Mouse (Mus musculus) stomach, postnatal 0 days (tissue): ENCODE data around the gene Katnal1. TPM values are rescaled to one million over a fixed set of nuclear protein-coding genes. Genes with fewer than 3 reads are reported as not detected.

Experiments
- ATAC-seq: fragments of 200-750 bp; cut with Nextera tagmentation; 2 replicates; pipeline ENCODE4 v1.8.0; 2017; ENCODE audit not compliant: low FRiP score, low TSS enrichment
- DNase-seq: peaks from one replicate; pipeline ENCODE4 v3.0.0-alpha.2; 2016; ENCODE audit warnings: low spot score
- H3K27ac ChIP-seq: fragments of 300-500 bp; sonication (generic); replicated peaks from 2 replicates; pipeline ENCODE4 v1.5.1; 2014; ENCODE audit warnings: mild to moderate bottlenecking, control low read depth
- H3K27me3 ChIP-seq: fragments of 300-500 bp; sonication (generic); 2 replicates; pipeline ENCODE4 v1.6.1; 2014; ENCODE audit warnings: low read length; ENCODE audit not compliant: control insufficient read depth, insufficient read depth
- H3K36me3 ChIP-seq: fragments of 300-500 bp; sonication (generic); 2 replicates; pipeline ENCODE4 v1.6.1; 2014; ENCODE audit warnings: low read length, mixed read lengths; ENCODE audit not compliant: control insufficient read depth, insufficient read depth
- H3K4me1 ChIP-seq: fragments of 300-500 bp; sonication (generic); replicated peaks from 2 replicates; pipeline ENCODE4 v1.6.1; 2014; ENCODE audit warnings: antibody characterized with exemption; ENCODE audit not compliant: control insufficient read depth, insufficient read depth
- H3K4me2 ChIP-seq: fragments of 300-500 bp; sonication (generic); replicated peaks from 2 replicates; pipeline ENCODE4 v1.6.1; 2014; ENCODE audit warnings: low read depth, mild to moderate bottlenecking, control low read depth, moderate library complexity
- H3K4me3 ChIP-seq: fragments of 300-500 bp; sonication (generic); 2 replicates; pipeline ENCODE4 v1.5.1; 2014; ENCODE audit warnings: low read depth, low read length, control low read depth
- H3K9ac ChIP-seq: fragments of 300-500 bp; sonication (generic); 2 replicates; pipeline ENCODE4 v1.6.1; 2014; ENCODE audit warnings: mild to moderate bottlenecking, low read length, control low read depth, mixed read lengths
- H3K9me3 ChIP-seq: fragments of 300-500 bp; sonication (generic); 2 replicates; pipeline ENCODE4 v1.6.1; 2016; ENCODE audit warnings: low read length; ENCODE audit not compliant: control insufficient read depth
- CTCF ChIP-seq: IDR thresholded peaks from 2 replicates; pipeline ENCODE4 v1.5.1; 2016; ENCODE audit warnings: antibody characterized with exemption, low read depth, mild to moderate bottlenecking, moderate library complexity
- EP300 ChIP-seq: optimal IDR thresholded peaks from 2 replicates; pipeline ENCODE3; 2016; ENCODE audit warnings: antibody characterized with exemption
- WGBS: fragments of 180-500 bp; shearing (Covaris S2); extraction: QIAGEN DNeasy Blood & Tissue Kit; methylation state at CpG from one replicate; pipeline ENCODE4 v1.1.7; 2014; 5-methylcytosine and 5-hydroxymethylcytosine counted together
- polyA plus RNA-seq: library from polyadenylated mRNA; unstranded; fragments of >200 nt; fragmentation: Nextera tagmentation; extraction: Ambion mirVana; gene quantifications from 2 replicates; pipeline ENCODE4 v1.2.1, GENCODE M21; 2015

Gene Katnal1
- polyA plus RNA-seq, 1 experiment from 2014 or later: 4.1 TPM

DNA sequence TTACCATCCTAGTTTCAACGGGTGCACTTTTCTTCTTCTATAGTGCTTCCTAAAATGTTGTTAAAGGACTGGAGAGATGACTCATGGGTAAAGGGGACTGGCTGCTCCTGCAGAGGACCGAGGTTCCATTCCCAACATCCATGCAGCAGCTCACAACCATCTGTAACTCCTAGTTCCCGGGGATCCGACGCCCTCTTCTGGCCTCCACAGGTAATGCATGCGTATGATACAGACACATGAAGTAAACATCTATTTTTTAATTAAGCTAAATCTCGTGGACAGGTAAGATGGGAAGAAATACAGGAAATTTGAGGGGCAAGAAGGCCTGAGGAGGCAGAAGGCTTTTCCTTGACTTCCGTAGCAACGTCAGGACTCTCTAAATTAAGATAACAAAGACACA lies 29.2 kb upstream of the Katnal1 start:
- Histone ChIP-seq H3K9me3 (no peaks in the 10 kb centered on the region), H3K4me1 (peaks cover 6% of the 10 kb centered on the region; the same call in 1 of the 2 replicates), H3K27ac (no peak overlapping the region), H3K9ac (no peak overlapping the region), H3K4me3 (no peak overlapping the region), H3K4me2 (no peak overlapping the region), H3K36me3 (no peaks in the 10 kb centered on the region), H3K27me3 (no peaks in the 10 kb centered on the region)
- WGBS: 51% methylated on average over 9 of the region's 9 CpGs
- TF ChIP-seq EP300: no peak
- TF ChIP-seq CTCF: peak; percentile 71
- no peak for DNase-seq
- ATAC-seq: no peak

DNA sequence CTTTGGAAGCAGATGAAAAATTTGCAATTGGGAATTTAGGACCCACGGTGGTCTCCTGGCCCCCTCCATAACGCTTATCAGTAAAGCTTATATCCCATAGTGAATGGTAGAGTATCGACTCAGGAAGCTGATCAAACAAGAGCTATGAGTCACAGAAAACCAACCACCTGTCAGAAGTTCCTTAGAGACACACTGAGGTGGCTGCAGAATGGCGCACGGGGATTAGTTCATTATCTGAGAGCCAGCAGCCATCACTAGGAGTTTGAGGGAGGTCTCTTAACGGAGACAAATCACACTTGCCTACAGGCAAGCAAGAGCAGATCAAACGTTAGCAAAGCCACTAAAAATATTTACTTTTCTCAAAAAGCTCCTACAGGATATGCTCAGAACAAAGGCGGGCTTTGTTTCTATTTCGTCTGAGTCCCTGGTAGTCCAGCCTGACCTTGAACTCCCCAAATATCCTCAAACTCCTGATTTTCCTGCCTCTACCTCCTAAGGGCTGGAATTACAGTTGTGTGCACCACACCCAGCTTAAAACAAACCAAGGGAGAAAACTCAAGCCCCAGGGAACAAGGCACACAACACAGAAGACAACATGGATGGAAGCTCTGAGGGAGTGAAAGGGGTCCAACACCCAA lies 27.9 kb upstream of the Katnal1 start:
- TF ChIP-seq CTCF (no peak), EP300 (no peak)
- Histone ChIP-seq H3K4me3 (no peak overlapping the region), H3K27me3 (no peaks in the 10 kb centered on the region), H3K27ac (0 out of 2 replicates have a peak overlapping the region, but pooled peaks have one; percentile 14), H3K4me1 (peaks cover 6% of the 10 kb centered on the region; the same call in 1 of the 2 replicates), H3K9me3 (no peaks in the 10 kb centered on the region), H3K4me2 (peak overlapping the region; percentile 6; the same call in 1 of the 2 replicates), H3K9ac (no peak overlapping the region), H3K36me3 (no peaks in the 10 kb centered on the region)
- ATAC-seq (peak; percentile 18; the same call in 1 of the 2 replicates), DNase-seq (peak; percentile 36)
- WGBS: 30% methylated on average over 9 of the region's 9 CpGs

DNA sequence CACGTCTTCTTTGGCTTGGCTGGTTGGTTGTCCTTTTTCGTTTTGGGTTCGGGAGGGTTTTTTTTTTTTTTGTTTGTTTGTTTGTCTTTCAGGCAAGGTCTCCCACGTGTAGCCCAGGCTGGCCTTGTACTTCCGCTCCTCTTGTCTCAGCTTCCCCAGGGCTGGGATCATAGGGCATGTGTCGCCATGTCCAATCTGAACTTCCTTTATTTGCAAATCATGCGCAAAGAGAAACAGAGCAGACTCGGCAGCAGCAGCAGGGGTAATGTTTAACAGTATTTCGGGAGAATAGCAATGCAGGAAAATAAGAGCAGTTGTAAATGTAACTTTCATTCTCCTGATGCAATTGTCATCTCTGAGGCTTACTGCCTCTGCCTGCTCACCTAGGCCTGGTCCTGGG lies 27.0 kb upstream of the Katnal1 start:
- H3K27ac ChIP-seq: no peak overlapping the region

GRCm38 (mm10) chr5:148955575-148955974 lies 26.5 kb upstream of the Katnal1 start:
- H3K27me3 ChIP-seq: no peaks in the 10 kb centered on the region
- 90% methylated on average over 6 of the region's 6 CpGs for WGBS
- TF ChIP-seq CTCF: no peak
- TF ChIP-seq EP300: no peak
- H3K9me3 ChIP-seq: no peaks in the 10 kb centered on the region
- H3K4me2 ChIP-seq: no peak overlapping the region
- peaks cover 6% of the 10 kb centered on the region; the same call in 1 of the 2 replicates for H3K4me1 ChIP-seq
- H3K27ac ChIP-seq: no peak overlapping the region
- DNase-seq (no peak), ATAC-seq (no peak)
- no peaks in the 10 kb centered on the region for H3K36me3 ChIP-seq
- no peak overlapping the region for H3K9ac ChIP-seq
- H3K4me3 ChIP-seq: no peak overlapping the region

More for the DNA sequence above, 27.0 kb upstream of the Katnal1 start:
- Histone ChIP-seq H3K9me3 (no peaks in the 10 kb centered on the region), H3K27me3 (no peaks in the 10 kb centered on the region), H3K4me3 (no peak overlapping the region), H3K9ac (no peak overlapping the region), H3K36me3 (no peaks in the 10 kb centered on the region), H3K4me1 (peaks cover 6% of the 10 kb centered on the region; the same call in 1 of the 2 replicates), H3K4me2 (no peak overlapping the region)
- WGBS: 64% methylated on average over 9 of the region's 9 CpGs
- ATAC-seq (no peak), DNase-seq (no peak)
- TF ChIP-seq CTCF: no peak
- TF ChIP-seq EP300: no peak

DNA sequence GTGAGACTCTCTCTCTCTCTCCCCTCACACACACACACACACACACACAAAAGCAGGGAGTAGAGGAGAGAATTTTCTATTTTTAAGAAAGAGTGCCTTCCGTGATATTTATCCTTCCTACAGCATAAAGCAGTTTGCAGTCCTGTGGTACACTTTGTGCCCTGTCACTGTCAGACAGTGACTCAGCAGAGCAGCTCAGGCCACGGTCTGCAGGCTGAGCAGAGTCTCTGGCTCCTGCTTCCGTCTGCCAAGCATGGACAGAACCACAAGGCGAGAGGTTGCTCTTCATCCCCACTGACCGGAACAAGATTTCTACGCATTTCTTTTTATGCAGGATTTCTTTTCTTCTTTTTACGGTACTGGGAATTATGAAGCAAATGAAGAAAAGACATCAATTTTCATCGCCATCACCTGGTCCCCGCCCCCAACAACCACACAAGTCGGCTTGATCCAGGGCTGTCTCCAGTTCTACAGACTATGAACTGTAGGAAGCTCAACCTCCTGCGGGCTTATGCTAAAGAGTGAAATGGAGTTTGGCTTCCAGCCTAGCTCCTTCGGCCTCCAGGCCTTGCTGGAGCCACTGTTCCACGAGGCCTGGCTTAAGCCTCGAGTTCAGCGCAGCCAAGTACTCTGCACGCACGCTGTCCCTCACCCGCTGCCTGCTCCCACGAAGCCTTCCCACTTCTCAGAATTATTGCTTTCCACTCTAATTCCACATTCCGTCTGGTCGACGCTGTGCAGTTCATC lies 25.4 kb upstream of the Katnal1 start:
- no peak for TF ChIP-seq EP300
- no peak for TF ChIP-seq CTCF
- 74% methylated on average over 22 of the region's 22 CpGs for WGBS
- Histone ChIP-seq H3K9me3 (no peaks in the 10 kb centered on the region), H3K27ac (no peak overlapping the region), H3K27me3 (no peaks in the 10 kb centered on the region), H3K4me3 (no peak overlapping the region), H3K4me1 (peaks cover 6% of the 10 kb centered on the region; the same call in 1 of the 2 replicates), H3K4me2 (no peak overlapping the region), H3K9ac (no peak overlapping the region), H3K36me3 (no peaks in the 10 kb centered on the region)
- DNase-seq (no peak), ATAC-seq (no peak)

DNA sequence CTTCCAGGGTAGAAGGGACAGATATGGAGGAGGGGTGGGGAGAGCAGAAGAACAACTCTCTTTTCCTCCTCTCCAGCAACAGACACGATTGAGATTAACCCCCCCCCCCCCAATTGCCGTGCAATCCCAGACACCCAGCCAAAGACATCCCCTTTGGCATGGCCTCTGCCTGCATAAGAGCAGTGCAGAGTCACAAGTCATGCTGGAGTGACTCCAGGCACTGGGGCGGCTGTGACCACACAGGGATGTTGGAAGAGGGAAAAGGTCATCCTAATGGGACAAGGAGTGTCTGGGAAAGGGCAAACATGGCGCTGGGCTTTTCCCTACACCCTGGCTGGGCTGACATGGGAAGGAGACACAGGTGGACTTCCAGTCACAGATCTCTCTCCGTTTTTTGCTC lies 24.0 kb upstream of the Katnal1 start:
- TF ChIP-seq CTCF (no peak), EP300 (no peak)
- WGBS: 61% methylated on average over 5 of the region's 5 CpGs
- ATAC-seq: no peak
- Histone ChIP-seq H3K9ac (no peak overlapping the region), H3K9me3 (no peaks in the 10 kb centered on the region), H3K4me3 (no peak overlapping the region), H3K36me3 (no peaks in the 10 kb centered on the region), H3K27me3 (no peaks in the 10 kb centered on the region), H3K4me1 (no peaks in the 10 kb centered on the region), H3K4me2 (no peak overlapping the region), H3K27ac (no peak overlapping the region)
- DNase-seq: no peak
